Mouse (Mus musculus): Measurements from ENCODE around the gene Bach2.

Gene Bach2

GRCm38 (mm10) chr4:32330584-32331314, 92.1 kb downstream of the Bach2 start:
- DNase-seq (ENCODE audit: low spot score) = no peak

GRCm38 (mm10) chr4:32332028-32332427, 93.4 kb downstream of the Bach2 start:
- no peak for DNase-seq (ENCODE audit: low spot score)

- no peak for DNase-seq (ENCODE audit: low spot score)
These were observed 95.5 kb downstream of the Bach2 start for GRCm38 (mm10) chr4:32334131-32334530.

DNA sequence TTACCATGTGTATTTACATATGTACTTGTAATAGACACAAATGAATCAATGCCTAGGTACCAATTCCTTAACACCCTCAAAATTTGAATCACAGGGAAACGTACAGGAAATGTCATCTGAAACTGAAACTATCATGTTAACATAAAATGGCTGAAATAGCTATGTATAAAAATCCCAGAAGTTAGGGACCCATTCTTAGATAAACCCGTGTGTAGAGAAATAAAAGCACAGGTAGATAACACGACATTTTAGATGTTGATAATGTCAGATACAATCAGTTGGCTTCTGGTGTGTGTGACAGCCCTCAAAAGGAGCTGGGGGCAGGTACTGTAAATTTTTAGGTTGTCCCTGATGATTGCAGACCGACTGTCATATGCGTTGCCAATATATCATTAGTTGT, 96.2 kb downstream of the Bach2 start:
- no peak for DNase-seq (ENCODE audit: low spot score)

- DNase-seq (ENCODE audit: low spot score) = no peak
These were observed 97.1 kb downstream of the Bach2 start for GRCm38 (mm10) chr4:32335659-32336058.

DNA sequence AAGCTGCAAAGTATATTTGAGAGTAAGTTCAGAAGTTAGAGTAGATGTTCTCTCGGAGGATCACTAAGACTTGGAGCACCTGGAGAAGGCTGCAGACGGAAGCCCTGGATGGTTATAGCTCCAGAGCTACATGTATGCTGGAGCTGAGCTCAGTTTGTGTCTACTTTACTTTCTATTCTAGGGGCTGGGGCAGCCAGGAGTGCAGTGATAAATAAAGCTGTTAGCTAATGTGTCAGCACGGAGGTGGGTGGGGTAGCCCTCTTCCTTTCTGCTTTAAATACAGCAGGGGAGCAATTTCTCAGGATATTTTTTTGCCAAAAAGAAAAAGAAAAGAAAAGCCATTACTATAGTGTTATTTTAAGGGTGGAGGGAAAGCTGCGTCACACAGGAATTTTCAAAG, 98.0 kb downstream of the Bach2 start:
- no peak for DNase-seq (ENCODE audit: low spot score)

DNA sequence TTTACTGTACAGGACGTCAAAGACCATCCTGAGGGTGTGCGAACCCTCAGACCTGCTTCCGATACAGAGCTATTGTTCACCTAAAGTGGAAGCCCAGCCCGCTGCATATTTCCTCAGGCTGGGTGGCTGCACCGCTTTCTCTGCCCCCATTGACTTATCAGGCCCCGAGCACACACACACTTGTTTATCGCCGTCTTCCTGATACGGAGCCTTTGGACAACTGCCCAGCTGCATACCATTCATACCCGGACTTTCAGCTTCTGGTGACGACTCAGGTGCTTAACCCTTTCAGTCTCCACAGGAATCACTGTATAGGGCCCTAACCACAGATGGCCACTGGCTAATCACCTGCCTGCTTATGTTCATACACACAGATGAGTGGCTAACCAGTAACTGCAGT, 99.0 kb downstream of the Bach2 start:
- DNase-seq (ENCODE audit: low spot score) = no peak

DNA sequence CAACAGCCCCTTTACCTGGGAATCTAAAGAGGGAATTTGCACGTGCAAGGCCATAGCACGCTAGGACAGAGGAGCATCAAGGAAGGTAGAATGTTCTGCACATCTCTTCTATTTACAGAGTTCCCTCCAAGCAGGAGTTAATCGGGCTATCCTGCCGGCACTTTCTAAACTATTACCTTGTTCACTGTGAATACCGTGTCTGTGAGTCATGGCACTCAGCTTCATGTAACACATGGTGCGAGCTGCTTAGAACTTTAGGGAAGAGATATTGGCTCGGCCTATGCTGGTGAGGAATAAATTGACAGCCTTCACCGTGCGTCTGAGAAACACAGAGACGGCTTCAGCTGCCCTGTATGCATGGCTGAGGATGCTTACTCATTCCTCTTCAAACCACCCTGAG, 99.8 kb downstream of the Bach2 start:
- no peak for DNase-seq (ENCODE audit: low spot score)

- no peak for DNase-seq (ENCODE audit: low spot score)
These were observed 102.2 kb downstream of the Bach2 start for GRCm38 (mm10) chr4:32340844-32341243.

DNA sequence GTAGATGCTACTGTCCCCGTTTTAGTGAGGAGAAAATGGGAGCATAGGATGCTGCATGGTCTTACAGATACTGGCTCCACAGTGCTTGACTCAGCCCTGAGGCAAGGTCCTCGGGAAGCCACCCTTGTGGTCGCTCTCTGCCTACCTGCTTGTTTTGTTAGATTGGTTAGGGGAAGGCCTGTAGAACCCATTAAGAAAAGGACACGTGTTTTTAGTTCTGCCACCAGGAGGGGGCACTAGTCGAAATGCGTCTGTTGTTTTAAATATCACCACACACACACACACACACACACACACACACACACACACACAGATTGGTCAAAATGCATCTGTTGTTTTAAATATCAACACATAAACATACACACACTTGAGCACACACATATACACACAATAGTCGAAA, 103.7 kb downstream of the Bach2 start:
- no peak for DNase-seq (ENCODE audit: low spot score)

GRCm38 (mm10) chr4:32343256-32344165, 104.9 kb downstream of the Bach2 start:
- DNase-seq (ENCODE audit: low spot score) = no peak

GRCm38 (mm10) chr4:32344276-32344675, 105.7 kb downstream of the Bach2 start:
- DNase-seq (ENCODE audit: low spot score) = no peak

DNA sequence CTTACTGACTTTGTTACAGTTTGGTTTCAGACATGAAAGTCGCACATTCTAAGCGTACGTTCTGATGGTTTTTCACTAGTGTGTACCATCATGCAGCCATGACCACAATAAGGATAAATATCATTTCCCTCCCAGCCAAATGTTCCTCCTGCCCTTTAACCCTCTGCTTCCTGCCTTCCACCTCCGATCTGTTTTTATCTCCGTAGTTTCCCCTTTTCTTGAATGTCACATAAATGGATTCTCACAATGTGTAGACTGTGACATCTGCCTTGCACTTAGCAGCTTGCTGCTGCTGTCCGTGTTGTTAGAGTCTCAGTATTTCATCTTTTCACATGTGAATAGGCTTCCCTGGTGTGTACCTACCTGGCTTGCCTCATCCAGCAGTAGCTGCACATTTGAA, 108.6 kb downstream of the Bach2 start:
- DNase-seq (ENCODE audit: low spot score) = no peak

DNA sequence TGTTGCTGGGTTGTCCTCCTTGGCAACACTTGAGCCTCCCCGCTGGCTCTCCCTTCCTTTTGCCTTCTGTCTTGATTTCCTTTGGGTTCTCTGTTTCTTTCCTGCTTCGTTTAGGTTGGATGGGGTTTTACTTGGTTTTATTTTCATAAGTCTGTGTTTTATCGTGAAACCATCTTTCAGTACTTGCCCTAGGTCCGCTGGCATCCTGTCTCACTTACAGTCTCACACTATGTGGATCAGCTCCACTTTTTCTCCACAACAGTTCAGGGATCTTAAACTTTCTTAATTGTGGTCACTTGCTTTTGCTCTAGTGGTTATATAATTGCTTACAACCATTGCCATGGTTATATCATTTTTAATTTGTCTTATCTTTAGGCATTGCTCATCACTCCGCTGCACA, 109.1 kb downstream of the Bach2 start:
- DNase-seq (ENCODE audit: low spot score) = no peak

DNA sequence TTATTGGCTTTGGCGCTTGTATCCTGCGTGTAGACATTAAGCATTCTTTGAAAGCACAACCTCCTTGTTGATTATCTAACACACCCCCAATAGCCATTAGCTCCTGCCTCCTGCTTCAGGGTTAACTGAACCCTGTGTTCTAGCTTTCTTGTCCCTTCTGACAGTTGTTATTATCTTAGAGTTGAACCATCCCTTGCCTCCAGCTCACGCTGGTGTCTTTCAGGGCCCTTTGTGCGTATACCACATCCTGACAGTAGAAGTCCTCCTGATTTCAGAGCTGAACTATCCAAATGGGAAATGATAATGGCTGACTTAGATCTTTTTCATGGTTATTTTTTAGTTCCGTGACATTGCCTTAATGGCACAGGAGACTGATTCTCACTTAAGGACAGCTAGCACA, 110.8 kb downstream of the Bach2 start:
- no peak for DNase-seq (ENCODE audit: low spot score)

DNA sequence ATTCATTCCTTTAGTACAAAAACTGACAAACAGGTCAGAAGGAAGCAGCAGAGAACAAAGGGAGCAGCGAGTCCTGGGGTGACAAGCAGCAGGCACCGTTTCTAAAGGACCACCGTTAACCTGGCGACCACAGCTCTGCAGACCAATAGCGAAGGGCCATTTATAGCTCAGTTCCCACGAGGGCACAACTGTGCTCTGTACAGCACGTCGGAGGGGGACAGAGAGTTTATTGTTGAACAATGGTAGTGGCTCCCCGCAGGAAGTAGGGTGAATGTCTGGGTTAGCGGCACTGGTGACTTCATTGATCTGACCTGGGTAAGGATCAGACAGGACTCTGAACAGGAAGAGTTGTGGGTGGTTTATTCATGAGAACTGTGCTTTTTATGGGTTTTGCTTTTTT, 112.6 kb downstream of the Bach2 start:
- no peak for DNase-seq (ENCODE audit: low spot score)

- no peak for DNase-seq (ENCODE audit: low spot score)
These were observed 113.2 kb downstream of the Bach2 start for GRCm38 (mm10) chr4:32351661-32352246.

GRCm38 (mm10) chr4:32352442-32352841, 113.8 kb downstream of the Bach2 start:
- DNase-seq (ENCODE audit: low spot score) = no peak

DNA sequence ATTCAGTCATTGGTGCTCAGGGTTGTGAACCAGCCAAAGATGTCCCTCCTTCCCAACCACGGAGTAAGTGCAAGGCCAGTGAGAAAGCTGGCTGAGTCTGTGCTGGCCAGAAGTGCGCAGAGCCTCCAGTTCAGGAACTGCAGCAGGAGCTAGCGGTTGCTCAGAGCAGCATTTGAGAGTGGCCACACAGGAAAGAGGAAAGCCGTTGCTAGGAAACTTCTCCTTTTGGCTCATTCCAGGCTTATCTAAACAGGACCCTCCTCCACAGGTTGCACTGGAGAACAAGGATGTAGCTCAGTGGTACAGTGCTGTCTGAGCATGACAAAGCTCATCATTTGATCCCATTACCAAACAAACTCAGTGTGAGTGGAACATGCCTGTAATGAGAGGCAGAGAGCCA, 114.2 kb downstream of the Bach2 start:
- DNase-seq (ENCODE audit: low spot score) = no peak

- no peak for DNase-seq (ENCODE audit: low spot score)
These were observed 117.5 kb downstream of the Bach2 start for GRCm38 (mm10) chr4:32355935-32356617.

- DNase-seq (ENCODE audit: low spot score) = no peak
These were observed 119.5 kb downstream of the Bach2 start for GRCm38 (mm10) chr4:32357996-32358600.
